Mouse (Mus musculus) heart, postnatal 14 days (tissue): ENCODE results near the gene Rnpepl1. TPM values are rescaled to one million over a fixed set of nuclear protein-coding genes. Genes with fewer than 3 reads are reported as not detected.

Source experiments
- total RNA-seq, 2 experiments: library from RNA; stranded (reverse); gene quantifications; 2 replicates each; pipeline ENCODE4 v1.2.3; 2021

Gene Rnpepl1
- total RNA-seq, 2 experiments from 2014 or later: 68.3 to 76.0 TPM

Other genes starting within 250 kb of the Rnpepl1 start
- 100 to 1,000 TPM; 222 to 238 TPM for gene Gpc1, start 79.1 kb upstream of the Rnpepl1 start, total RNA-seq
- under 1 TPM; 0.14 to 0.20 TPM for gene Ankmy1, start 7.9 kb upstream of the Rnpepl1 start, total RNA-seq
- gene Dusp28, start 3.8 kb upstream of the Rnpepl1 start, total RNA-seq: 10 to 100 TPM; 10.7 to 12.6 TPM
- 1 to 10 TPM; 7.5 to 9.6 TPM for gene Capn10, start 23.6 kb downstream of the Rnpepl1 start, total RNA-seq
- gene Gpr35, start 40.1 kb downstream of the Rnpepl1 start, total RNA-seq: under 1 TPM; 0.48 to 0.61 TPM
- gene Aqp12, start 95.6 kb downstream of the Rnpepl1 start, total RNA-seq: not detected
- 1 to 10 TPM; 1.7 to 2.6 TPM for gene Kif1a, start 191.2 kb downstream of the Rnpepl1 start, total RNA-seq
- not detected for gene Agxt, start 224.5 kb downstream of the Rnpepl1 start, total RNA-seq